Mouse (Mus musculus) MEL (cell line): ENCODE results near the gene Ugt1a9.
"Not testable (repeated sequence)": the region's sequence is repeated elsewhere in the genome, so short reads cannot be mapped to it uniquely, and the experiment has no call there.

Experiments
- CTCF ChIP-seq, 3 experiments: IDR thresholded peaks in 2 of 3; conservative IDR thresholded peaks in 1 of 3; 2 replicates each; pipeline ENCODE4 v1.5.1; 2011 to 2012; ENCODE audit warnings: low read length in 3 of 3, low read depth in 2 of 3, mild to moderate bottlenecking in 2 of 3, improper control_type of control experiment in 1 of 3, inconsistent platforms in 1 of 3, mixed read lengths in 1 of 3, moderate library complexity in 1 of 3; ENCODE audit not compliant: control insufficient read depth in 1 of 3, insufficient read depth in 1 of 3, poor library complexity in 1 of 3, severe bottlenecking in 1 of 3
- ELF1 ChIP-seq: IDR thresholded peaks from 2 replicates; pipeline ENCODE4 v1.6.1; 2014; ENCODE audit warnings: low read depth, mild to moderate bottlenecking, inconsistent platforms, low read length, improper control_type of control experiment, moderate library complexity
- MAFK ChIP-seq: IDR thresholded peaks from 2 replicates; pipeline ENCODE4 v1.6.1; 2011; ENCODE audit warnings: low read depth, mild to moderate bottlenecking, low read length, improper control_type of control experiment, borderline replicate concordance
- NRF1 ChIP-seq: IDR thresholded peaks from 2 replicates; pipeline ENCODE4 v1.6.1; 2014; ENCODE audit warnings: low read depth, mild to moderate bottlenecking, inconsistent platforms, low read length, improper control_type of control experiment, moderate library complexity; ENCODE audit not compliant: poor library complexity, insufficient read depth, severe bottlenecking
- RCOR1 ChIP-seq: IDR thresholded peaks from 2 replicates; pipeline ENCODE4 v1.6.1; 2012; ENCODE audit warnings: low read depth, mild to moderate bottlenecking, inconsistent platforms, low read length, improper control_type of control experiment

DNA sequence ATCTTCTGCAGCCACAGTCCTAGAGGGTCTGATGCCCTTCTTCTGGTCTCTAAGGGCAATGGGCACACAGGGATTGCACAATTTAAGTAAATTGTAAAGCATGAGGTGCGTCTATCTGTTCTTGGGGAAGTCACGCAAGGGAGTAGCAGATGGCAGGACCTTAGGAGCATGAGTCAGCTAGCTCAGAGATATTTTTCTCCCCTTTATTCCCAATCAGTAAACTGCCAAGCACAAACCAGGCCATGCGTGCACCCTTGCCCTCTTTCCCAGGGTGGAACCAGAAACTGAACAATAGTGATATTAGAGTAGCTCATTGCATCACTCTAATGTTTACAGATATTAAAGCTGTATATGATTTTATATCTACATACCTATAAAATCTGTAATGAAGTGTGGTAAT lies 27.9 kb downstream of the Ugt1a9 start:
- not testable (repeated sequence) for TF ChIP-seq CTCF (IDR thresholded peaks at IDR 0.05 in 2 of 3, conservative IDR thresholded peaks at IDR 0.05 in 1 of 3; ENCODE audit: control insufficient read depth in 1 of 3, insufficient read depth in 1 of 3, low read depth in 2 of 3, low read length in 3 of 3, poor library complexity in 1 of 3, severe bottlenecking in 1 of 3); MAFK; ELF1; NRF1; RCOR1
